24 mouse cellular contexts compared by ENCODE assay signal in genomic region chr15:93555719-93556118, GRCm38 (mm10). TPM values are rescaled to one million over a fixed set of nuclear protein-coding genes. Genes with fewer than 3 reads are reported as not detected.
DNase-seq lines count a peak whose midpoint lies in the region; ATAC-seq and TF ChIP-seq lines count a peak whose summit lies in the region.
"Had no signal": no experiment of that assay in that cellular context is flagged by ENCODE, and none has a peak within 500 bp of the region (broad histone marks: within the 10 kb centered on the region; RNA-seq: fewer than 3 reads in every experiment).

No protein-coding gene starts in this region.

- H3K27ac ChIP-seq in layer of hippocampus, adult 2 months = no peak overlapping the region
- H3K27ac ChIP-seq in midbrain, embryonic 10.5 days (replicated peaks) = no peak overlapping the region
- H3K27ac ChIP-seq: forebrain, embryonic 10.5 days; hindbrain, embryonic 15.5 days; liver, embryonic 15.5 days; lung, embryonic 15.5 days; macrophage; midbrain, embryonic 13.5 days; stomach, embryonic 15.5 days had no signal

- peak; percentile 34 for TF ChIP-seq CTCF in layer of hippocampus, adult 2 months (conservative IDR thresholded peaks at IDR 0.05)
- TF ChIP-seq CTCF in E14TG2a.4 (conservative IDR thresholded peaks at IDR 0.05; ENCODE audit: low read length) = 0 out of 2 replicates have a peak, but pooled peaks have one; percentile 3

- 0 out of 2 replicates have a peak, but pooled peaks have one; percentile 18 for ATAC-seq in granulocyte monocyte progenitor cell, adult 5-6 weeks (replicated peaks; ENCODE audit: poor library complexity, severe bottlenecking)
- ATAC-seq: forebrain, embryonic 16.5 days; midbrain, embryonic 13.5 days had no signal

- H3K36me3 ChIP-seq in E14TG2a.4 (ENCODE audit: insufficient read depth, low read length) = no peaks in the 10 kb centered on the region
- H3K36me3 ChIP-seq in midbrain, embryonic 10.5 days = no peaks in the 10 kb centered on the region
- H3K36me3 ChIP-seq: forebrain, embryonic 10.5 days; hindbrain, embryonic 15.5 days; liver, embryonic 15.5 days; lung, embryonic 15.5 days; midbrain, embryonic 13.5 days had no signal

- WGBS in midbrain, embryonic 10.5 days = 75% methylated on average over 8 of the region's 8 CpGs

- H3K4me3 ChIP-seq in layer of hippocampus, adult 2 months = no peak overlapping the region
- no peak overlapping the region for H3K4me3 ChIP-seq in E14TG2a.4 (replicated peaks; ENCODE audit: low read length)
- no peak overlapping the region for H3K4me3 ChIP-seq in midbrain, embryonic 10.5 days
- H3K4me3 ChIP-seq: forebrain, embryonic 10.5 days; hindbrain, embryonic 15.5 days; liver, embryonic 15.5 days; lung, embryonic 15.5 days; midbrain, embryonic 13.5 days; stomach, embryonic 15.5 days had no signal

- H3K27me3 ChIP-seq in E14TG2a.4 (ENCODE audit: insufficient read depth, low read length) = peaks cover 14% of the 10 kb centered on the region
- no peaks in the 10 kb centered on the region for H3K27me3 ChIP-seq in midbrain, embryonic 10.5 days (ENCODE audit: low read depth, poor library complexity, severe bottlenecking)
- H3K27me3 ChIP-seq: hindbrain, embryonic 15.5 days; liver, embryonic 15.5 days; lung, embryonic 15.5 days; midbrain, embryonic 13.5 days; stomach, embryonic 15.5 days had no signal

- peaks cover 5% of the 10 kb centered on the region for H3K4me1 ChIP-seq in E14TG2a.4 (replicated peaks; ENCODE audit: low read depth, low read length)
- peaks cover 11% of the 10 kb centered on the region for H3K4me1 ChIP-seq in midbrain, embryonic 10.5 days
- H3K4me1 ChIP-seq: stomach, embryonic 15.5 days had no signal

- H3K9me3 ChIP-seq in E14TG2a.4 (ENCODE audit: low read length) = no peaks in the 10 kb centered on the region
- no peaks in the 10 kb centered on the region for H3K9me3 ChIP-seq in midbrain, embryonic 10.5 days (replicated peaks)
- H3K9me3 ChIP-seq: forebrain, embryonic 10.5 days; hindbrain, embryonic 15.5 days; liver, embryonic 15.5 days; lung, embryonic 15.5 days; midbrain, embryonic 13.5 days; stomach, embryonic 15.5 days had no signal

- DNase-seq in heart, adult 11 months = peak; percentile 87
- no peak for DNase-seq in heart, adult 8-10 months (ENCODE audit: low spot score)
- no peak for DNase-seq in layer of hippocampus, adult 2 months (ENCODE audit: low spot score in 2 of 2)
- no peak for DNase-seq in layer of hippocampus, postnatal 36 days
- DNase-seq in midbrain, embryonic 10.5 days (ENCODE audit: low spot score) = no peak
- DNase-seq in adrenal gland, postnatal 14 days = no peak
- DNase-seq: cerebellum, adult 11-12 months; cerebellum, postnatal 10 days; gastrocnemius, postnatal 10 days; heart, adult 18-20 months; right cerebral cortex, postnatal 4 days; thymus, adult 18-20 months; thymus, postnatal 36 days had no signal

RNA-seq across cellular contexts. Expression of gene Prickle1, which starts 40.0 kb away (rescaled TPM):
- total RNA-seq in heart, adult 8-10 months (2022) = 10 to 100 TPM; 10.8 to 18.3 (median 15.4) TPM
- 10 to 100 TPM; 67.4 to 69.2 TPM for total RNA-seq in layer of hippocampus, adult 2 months (2021)
- 10 to 100 TPM; 75.8 to 77.5 TPM for total RNA-seq in layer of hippocampus, postnatal 36 days (2021)
- total RNA-seq in granulocyte monocyte progenitor cell, adult 5-6 weeks (2014; fragmentation: Nextera tagmentation) = 1.8 and 1.9 TPM in 2 replicates
- total RNA-seq in granulocyte monocyte progenitor cell, adult 5-6 weeks (2017) = 1.9 and 2.1 TPM in 2 replicates
- polyA plus RNA-seq in midbrain, embryonic 10.5 days (2016; fragmentation: Nextera tagmentation; extraction: Ambion mirVana) = 10.8 and 14.6 TPM in 2 replicates
- 22.2 and 26.0 TPM in 2 replicates for total RNA-seq in adrenal gland, postnatal 14 days (2021)
- total RNA-seq: monocyte, adult 5-6 weeks had no signal
- polyA plus RNA-seq: macrophage had no signal
